Mouse (Mus musculus): ENCODE data around the gene Nr1i2. TPM values are rescaled to one million over a fixed set of nuclear protein-coding genes. Genes with fewer than 3 reads are reported as not detected.
"Not testable (repeated sequence)": the region's sequence is repeated elsewhere in the genome, so short reads cannot be mapped to it uniquely, and the experiment has no call there.

Gene Nr1i2
- 44.9 and 61.9 TPM in 2 replicates for polyA plus RNA-seq (2012; rRNA removed)

- WGBS, result 20% methylated on average over 7 of the region's 7 CpGs
- no peak for DNase-seq (ENCODE audit: low read depth, low spot score)
These were observed at the start of gene Nr1i2 for GRCm38 (mm10) chr16:38294685-38295348. TSS of gene Nr1i2 (minus strand) at chr16:38294824.

- no peak for DNase-seq (ENCODE audit: low read depth, low spot score)
- 18% methylated on average over 30 of the region's 30 CpGs for WGBS
These were observed 47.0 kb upstream of the Nr1i2 start, which contains the start of gene Maats1 for GRCm38 (mm10) chr16:38341396-38342324. TSS of gene Maats1 (minus strand) at chr16:38342143.

- not testable (repeated sequence) for DNase-seq (ENCODE audit: low read depth, low spot score)
- 83% methylated on average over 4 of the region's 4 CpGs for WGBS
These were observed 43.5 kb upstream of the Nr1i2 start for GRCm38 (mm10) chr16:38338077-38338476.

GRCm38 (mm10) chr16:38334431-38334830 is 39.8 kb upstream of the Nr1i2 start:
- DNase-seq (ENCODE audit: low read depth, low spot score), result no peak
- WGBS, result 24% methylated on average over 6 of the region's 6 CpGs

GRCm38 (mm10) chr16:38329340-38329739 is 34.7 kb upstream of the Nr1i2 start:
- 94% methylated on average over 3 of the region's 3 CpGs for WGBS
- DNase-seq (ENCODE audit: low read depth, low spot score), result no peak

- DNase-seq (ENCODE audit: low read depth, low spot score), result no peak
These were observed 32.3 kb upstream of the Nr1i2 start for GRCm38 (mm10) chr16:38326778-38327397.

GRCm38 (mm10) chr16:38324311-38324710 is 29.7 kb upstream of the Nr1i2 start:
- WGBS, result 92% methylated on average over 15 of the region's 15 CpGs
- no peak for DNase-seq (ENCODE audit: low read depth, low spot score)

More at GRCm38 (mm10) chr16:38326778-38327397, 32.3 kb upstream of the Nr1i2 start:
- WGBS, result 87% methylated on average over 11 of the region's 11 CpGs

GRCm38 (mm10) chr16:38321452-38321935 is 26.9 kb upstream of the Nr1i2 start:
- WGBS, result 37% methylated on average over 17 of the region's 17 CpGs
- DNase-seq (ENCODE audit: low read depth, low spot score), result no peak

GRCm38 (mm10) chr16:38319087-38319486 is 24.5 kb upstream of the Nr1i2 start:
- 93% methylated on average over 4 of the region's 4 CpGs for WGBS
- DNase-seq (ENCODE audit: low read depth, low spot score), result no peak

GRCm38 (mm10) chr16:38318492-38318891 is 23.9 kb upstream of the Nr1i2 start:
- DNase-seq (ENCODE audit: low read depth, low spot score), result no peak
- WGBS, result 73% methylated on average over 9 of the region's 9 CpGs

GRCm38 (mm10) chr16:38308195-38308594 is 13.6 kb upstream of the Nr1i2 start:
- no peak for DNase-seq (ENCODE audit: low read depth, low spot score)
- 84% methylated on average over 11 of the region's 11 CpGs for WGBS

GRCm38 (mm10) chr16:38307651-38308050 is 13.0 kb upstream of the Nr1i2 start:
- 68% methylated on average over 7 of the region's 7 CpGs for WGBS

GRCm38 (mm10) chr16:38307221-38307605 is 12.6 kb upstream of the Nr1i2 start:
- 59% methylated on average over 5 of the region's 5 CpGs for WGBS
- no peak for DNase-seq (ENCODE audit: low read depth, low spot score)

More at GRCm38 (mm10) chr16:38307651-38308050, 13.0 kb upstream of the Nr1i2 start:
- no peak for DNase-seq (ENCODE audit: low read depth, low spot score)

- 45% methylated on average over 18 of the region's 18 CpGs for WGBS
- DNase-seq (ENCODE audit: low read depth, low spot score), result no peak
These were observed 12.1 kb upstream of the Nr1i2 start for GRCm38 (mm10) chr16:38306571-38307220.

- WGBS, result 58% methylated on average over 17 of the region's 17 CpGs
- DNase-seq (ENCODE audit: low read depth, low spot score), result no peak
These were observed 10.0 kb upstream of the Nr1i2 start for GRCm38 (mm10) chr16:38304460-38305194.

GRCm38 (mm10) chr16:38302367-38302766 is 7.7 kb upstream of the Nr1i2 start:
- no peak for DNase-seq (ENCODE audit: low read depth, low spot score)
- 82% methylated on average over 13 of the region's 13 CpGs for WGBS

GRCm38 (mm10) chr16:38298410-38298809 is 3.8 kb upstream of the Nr1i2 start:
- no peak for DNase-seq (ENCODE audit: low read depth, low spot score)
- 16% methylated on average over 6 of the region's 6 CpGs for WGBS

GRCm38 (mm10) chr16:38295349-38295930 is 816 bp upstream of the Nr1i2 start:
- 14% methylated on average over 5 of the region's 5 CpGs for WGBS
- DNase-seq (ENCODE audit: low read depth, low spot score), result no peak
